Mouse (Mus musculus) limb, embryonic 14.5 days (tissue): Measurements from ENCODE around the gene Oas3. TPM values are rescaled to one million over a fixed set of nuclear protein-coding genes. Genes with fewer than 3 reads are reported as not detected.
A peak's percentile ranks its signal among the peaks of the same experiment; 100 is the strongest.

Source experiments
- ATAC-seq: fragments of 200-750 bp; cut with Nextera tagmentation; 2 replicates; pipeline ENCODE4 v1.8.0; 2017; ENCODE audit warnings: low read depth, moderate number of reproducible peaks, moderate TSS enrichment; ENCODE audit not compliant: low FRiP score
- DNase-seq: peaks from one replicate; pipeline ENCODE4 v3.0.0-alpha.2; 2015; ENCODE audit warnings: low spot score
- H3K27ac ChIP-seq: fragments of 300-500 bp; sonication (generic); replicated peaks from 2 replicates; pipeline ENCODE4 v1.5.1; 2014; ENCODE audit warnings: low read depth, mild to moderate bottlenecking, low read length, moderate library complexity, mixed read lengths
- H3K27me3 ChIP-seq: fragments of 300-500 bp; sonication (generic); 2 replicates; pipeline ENCODE4 v1.6.1; 2014; ENCODE audit warnings: low read length, mixed read lengths; ENCODE audit not compliant: control insufficient read depth, insufficient read depth
- H3K36me3 ChIP-seq: fragments of 300-500 bp; sonication (generic); 2 replicates; pipeline ENCODE4 v1.6.1; 2014; ENCODE audit warnings: mild to moderate bottlenecking, low read length, moderate library complexity, mixed read lengths; ENCODE audit not compliant: control insufficient read depth, insufficient read depth
- H3K4me1 ChIP-seq: fragments of 300-500 bp; sonication (generic); 2 replicates; pipeline ENCODE4 v1.6.1; 2014; ENCODE audit warnings: antibody characterized with exemption, low read length, mixed read lengths; ENCODE audit not compliant: control insufficient read depth, insufficient read depth
- H3K4me2 ChIP-seq: fragments of 300-500 bp; sonication (generic); replicated peaks from 2 replicates; pipeline ENCODE4 v1.6.1; 2014; ENCODE audit warnings: low read depth, mild to moderate bottlenecking, low read length, moderate library complexity; ENCODE audit not compliant: severe bottlenecking
- H3K4me3 ChIP-seq: fragments of 300-500 bp; sonication (generic); replicated peaks from 2 replicates; pipeline ENCODE4 v1.5.1; 2014; ENCODE audit warnings: low read length
- H3K9ac ChIP-seq: fragments of 300-500 bp; sonication (generic); 2 replicates; pipeline ENCODE4 v1.6.1; 2014; ENCODE audit warnings: mild to moderate bottlenecking, low read depth, low read length, moderate library complexity; ENCODE audit not compliant: severe bottlenecking
- H3K9me3 ChIP-seq: fragments of 300-500 bp; sonication (generic); 2 replicates; pipeline ENCODE4 v1.6.1; 2016; ENCODE audit warnings: low read length; ENCODE audit not compliant: control insufficient read depth
- POLR2A ChIP-seq: fragments of 200-500 bp; IDR thresholded peaks from 2 replicates; pipeline ENCODE4 v1.8.0; 2012; ENCODE audit warnings: inconsistent platforms, mild to moderate bottlenecking, moderate library complexity, borderline replicate concordance; ENCODE audit not compliant: insufficient read depth, insufficient read length; ENCODE audit errors: extremely low read depth
- WGBS: fragments of 180-500 bp; shearing (Covaris S2); extraction: QIAGEN DNeasy Blood & Tissue Kit; methylation state at CpG from one replicate; pipeline ENCODE4 v1.1.7; 2014; 5-methylcytosine and 5-hydroxymethylcytosine counted together
- polyA plus RNA-seq, 2 experiments: library from polyadenylated mRNA; depleted of rRNA in 1 of 2; stranded (reverse) in 1 of 2; unstranded in 1 of 2; fragments of >200 nt; fragmentation: Nextera tagmentation in 1 of 2; extraction: Ambion mirVana in 1 of 2; gene quantifications; 2 replicates each; pipeline versions ENCODE4 v1.2.1 to v1.2.3; 2012 to 2014

Gene Oas3
- polyA plus RNA-seq, 2 experiments = 0.11 to 0.22 TPM

- no peak overlapping the region for H3K4me2 ChIP-seq
- no peak overlapping the region for H3K9ac ChIP-seq
- TF ChIP-seq POLR2A = no peak
- no peaks in the 10 kb centered on the region for H3K9me3 ChIP-seq
- no peaks in the 10 kb centered on the region for H3K36me3 ChIP-seq
- no peaks in the 10 kb centered on the region for H3K4me1 ChIP-seq
- no peak overlapping the region for H3K27ac ChIP-seq
- H3K27me3 ChIP-seq = no peaks in the 10 kb centered on the region
- H3K4me3 ChIP-seq = no peak overlapping the region
- ATAC-seq = no peak
- 83% methylated on average over 4 of the region's 4 CpGs for WGBS
- DNase-seq = no peak
Measured at GRCm38 (mm10) chr5:120754215-120754614, 23.2 kb downstream of the Oas3 start.

- Histone ChIP-seq H3K4me2 (no peak overlapping the region), H3K4me3 (no peak overlapping the region), H3K9ac (no peak overlapping the region), H3K27me3 (no peaks in the 10 kb centered on the region), H3K9me3 (no peaks in the 10 kb centered on the region), H3K4me1 (no peaks in the 10 kb centered on the region), H3K27ac (no peak overlapping the region), H3K36me3 (no peaks in the 10 kb centered on the region)
- WGBS = 67% methylated on average over 3 of the region's 3 CpGs
- ATAC-seq = no peak
- DNase-seq = no peak
- no peak for TF ChIP-seq POLR2A
Measured at GRCm38 (mm10) chr5:120752786-120753185, 24.7 kb downstream of the Oas3 start.

GRCm38 (mm10) chr5:120751206-120751605 is 26.3 kb downstream of the Oas3 start:
- no peak for TF ChIP-seq POLR2A
- H3K27me3 ChIP-seq = no peaks in the 10 kb centered on the region
- H3K4me3 ChIP-seq = no peak overlapping the region
- no peaks in the 10 kb centered on the region for H3K36me3 ChIP-seq
- WGBS = 63% methylated on average over 3 of the region's 3 CpGs
- H3K27ac ChIP-seq = no peak overlapping the region
- H3K9me3 ChIP-seq = no peaks in the 10 kb centered on the region
- H3K9ac ChIP-seq = no peak overlapping the region
- no peak for ATAC-seq
- no peak overlapping the region for H3K4me2 ChIP-seq
- no peak for DNase-seq
- no peaks in the 10 kb centered on the region for H3K4me1 ChIP-seq

GRCm38 (mm10) chr5:120749688-120750087 is 27.8 kb downstream of the Oas3 start, which contains the start of gene Oas2:
Oas2 (minus strand) TSS chr5:120749853.
- H3K4me1 ChIP-seq = no peaks in the 10 kb centered on the region
- no peak for TF ChIP-seq POLR2A
- no peak within 1 kb of the TSS for H3K4me3 ChIP-seq
- H3K4me2 ChIP-seq = no peak within 1 kb of the TSS
- 66% methylated on average over 5 of the region's 5 CpGs for WGBS
- no peak within 1 kb of the TSS for H3K9ac ChIP-seq
- H3K27me3 ChIP-seq = no peaks in the 10 kb centered on the region
- no peaks in the 10 kb centered on the region for H3K36me3 ChIP-seq
- ATAC-seq (no peak), DNase-seq (no peak)
- H3K27ac ChIP-seq = no peak within 1 kb of the TSS
- H3K9me3 ChIP-seq = no peaks in the 10 kb centered on the region

- no peak overlapping the region for H3K9ac ChIP-seq
- no peaks in the 10 kb centered on the region for H3K4me1 ChIP-seq
- H3K27ac ChIP-seq = no peak overlapping the region
- no peak overlapping the region for H3K4me2 ChIP-seq
- DNase-seq (peak; percentile 66), ATAC-seq (no peak)
- H3K9me3 ChIP-seq = no peaks in the 10 kb centered on the region
- no peaks in the 10 kb centered on the region for H3K36me3 ChIP-seq
- WGBS = 6% methylated on average over 5 of the region's 5 CpGs
- no peak for TF ChIP-seq POLR2A
- H3K27me3 ChIP-seq = no peaks in the 10 kb centered on the region
- no peak overlapping the region for H3K4me3 ChIP-seq
Measured at GRCm38 (mm10) chr5:120746451-120746850, 31.0 kb downstream of the Oas3 start.

GRCm38 (mm10) chr5:120742125-120742524 is 35.3 kb downstream of the Oas3 start:
- Histone ChIP-seq H3K9me3 (no peaks in the 10 kb centered on the region), H3K4me1 (no peaks in the 10 kb centered on the region), H3K27me3 (no peaks in the 10 kb centered on the region), H3K9ac (no peak overlapping the region), H3K4me2 (no peak overlapping the region), H3K4me3 (no peak overlapping the region), H3K27ac (no peak overlapping the region), H3K36me3 (no peaks in the 10 kb centered on the region)
- TF ChIP-seq POLR2A = no peak
- DNase-seq (no peak), ATAC-seq (no peak)
- WGBS = 27% methylated on average over 4 of the region's 4 CpGs
